Mouse (Mus musculus) midbrain, embryonic 13.5 days (tissue): Measurements from ENCODE around the gene Cemip2. TPM values are rescaled to one million over a fixed set of nuclear protein-coding genes. Genes with fewer than 3 reads are reported as not detected.
"Not testable (repeated sequence)": the region's sequence is repeated elsewhere in the genome, so short reads cannot be mapped to it uniquely, and the experiment has no call there.

Source experiments
- ATAC-seq: fragments of 200-750 bp; cut with Nextera tagmentation; 2 replicates; pipeline ENCODE4 v1.8.0; 2017; ENCODE audit warnings: mild to moderate bottlenecking, moderate TSS enrichment, moderate library complexity
- H3K27ac ChIP-seq: fragments of 300-500 bp; sonication (generic); 2 replicates; pipeline ENCODE4 v1.5.1; 2015; ENCODE audit warnings: inconsistent platforms, mild to moderate bottlenecking, moderate library complexity
- H3K27me3 ChIP-seq: fragments of 300-500 bp; sonication (generic); 2 replicates; pipeline ENCODE4 v1.6.1; 2015; ENCODE audit warnings: mild to moderate bottlenecking, inconsistent platforms
- H3K36me3 ChIP-seq: fragments of 300-500 bp; sonication (generic); 2 replicates; pipeline ENCODE4 v1.6.1; 2015; ENCODE audit warnings: mild to moderate bottlenecking, inconsistent platforms
- H3K4me1 ChIP-seq: fragments of 300-500 bp; sonication (generic); replicated peaks from 2 replicates; pipeline ENCODE4 v1.6.1; 2015; ENCODE audit warnings: inconsistent platforms
- H3K4me2 ChIP-seq: fragments of 300-500 bp; sonication (generic); replicated peaks from 2 replicates; pipeline ENCODE4 v1.6.1; 2015; ENCODE audit warnings: moderate library complexity, mild to moderate bottlenecking, inconsistent platforms
- H3K4me3 ChIP-seq: fragments of 300-500 bp; sonication (generic); replicated peaks from 2 replicates; pipeline ENCODE4 v1.5.1; 2015; ENCODE audit warnings: mild to moderate bottlenecking, inconsistent platforms
- H3K9ac ChIP-seq: fragments of 300-500 bp; sonication (generic); replicated peaks from 2 replicates; pipeline ENCODE4 v1.6.1; 2015; ENCODE audit warnings: mild to moderate bottlenecking, inconsistent platforms
- H3K9me3 ChIP-seq: fragments of 300-500 bp; sonication (generic); 2 replicates; pipeline ENCODE4 v1.6.1; 2016; ENCODE audit warnings: mild to moderate bottlenecking, inconsistent platforms
- WGBS: fragments of 180-500 bp; shearing (Covaris S2); methylation state at CpG from one replicate; pipeline ENCODE4 v1.1.7; 2015; 5-methylcytosine and 5-hydroxymethylcytosine counted together
- polyA plus RNA-seq: library from polyadenylated mRNA; unstranded; fragments of >200 nt; fragmentation: Nextera tagmentation; extraction: Ambion mirVana; gene quantifications from 2 replicates; pipeline ENCODE4 v1.2.1, GENCODE M21; 2015

The Cemip2 gene
- polyA plus RNA-seq, 1 experiment from 2014 or later, result 73.8 TPM

- Histone ChIP-seq H3K36me3 (peaks cover 44% of the 10 kb centered on the region), H3K27me3 (no peaks in the 10 kb centered on the region), H3K4me3 (no peak overlapping the region), H3K9ac (no peak overlapping the region), H3K9me3 (no peaks in the 10 kb centered on the region), H3K27ac (no peak overlapping the region), H3K4me1 (no peaks in the 10 kb centered on the region), H3K4me2 (no peak overlapping the region)
- 95% methylated on average over 6 of the region's 6 CpGs for WGBS
- no peak for ATAC-seq
These were observed 82.8 kb downstream of the Cemip2 start for GRCm38 (mm10) chr19:21860894-21861293.

- Histone ChIP-seq H3K4me2 (no peak overlapping the region), H3K9me3 (no peaks in the 10 kb centered on the region), H3K27ac (no peak overlapping the region), H3K27me3 (no peaks in the 10 kb centered on the region), H3K9ac (no peak overlapping the region), H3K4me1 (no peaks in the 10 kb centered on the region), H3K36me3 (peaks cover 29% of the 10 kb centered on the region), H3K4me3 (no peak overlapping the region)
- no peak for ATAC-seq
- WGBS, result 91% methylated on average over 5 of the region's 5 CpGs
These were observed 84.3 kb downstream of the Cemip2 start for GRCm38 (mm10) chr19:21862289-21862990.

- no peak overlapping the region for H3K9ac ChIP-seq
- no peak overlapping the region for H3K27ac ChIP-seq
- WGBS, result 92% methylated on average over 9 of the region's 9 CpGs
- H3K9me3 ChIP-seq, result no peaks in the 10 kb centered on the region
- no peak overlapping the region for H3K4me2 ChIP-seq
- ATAC-seq, result no peak
- H3K4me3 ChIP-seq, result no peak overlapping the region
- H3K4me1 ChIP-seq, result no peaks in the 10 kb centered on the region
- no peaks in the 10 kb centered on the region for H3K27me3 ChIP-seq
- H3K36me3 ChIP-seq, result peaks cover 24% of the 10 kb centered on the region
These were observed 85.1 kb downstream of the Cemip2 start for GRCm38 (mm10) chr19:21862991-21863931.

GRCm38 (mm10) chr19:21865242-21866055, 87.3 kb downstream of the Cemip2 start:
- WGBS, result 91% methylated on average over 7 of the region's 7 CpGs
- no peak overlapping the region for H3K4me3 ChIP-seq
- H3K9ac ChIP-seq, result no peak overlapping the region
- no peak overlapping the region for H3K27ac ChIP-seq
- no peaks in the 10 kb centered on the region for H3K4me1 ChIP-seq
- H3K36me3 ChIP-seq, result 0 out of 2 replicates have a peak, but pooled peaks cover 7% of the 10 kb centered on the region
- no peaks in the 10 kb centered on the region for H3K9me3 ChIP-seq
- H3K27me3 ChIP-seq, result no peaks in the 10 kb centered on the region
- ATAC-seq, result no peak
- no peak overlapping the region for H3K4me2 ChIP-seq

- H3K4me1 ChIP-seq, result no peaks in the 10 kb centered on the region
- H3K36me3 ChIP-seq, result 0 out of 2 replicates have a peak, but pooled peaks cover 5% of the 10 kb centered on the region
- H3K4me2 ChIP-seq, result no peak overlapping the region
- no peak overlapping the region for H3K4me3 ChIP-seq
- H3K9ac ChIP-seq, result no peak overlapping the region
- no peak overlapping the region for H3K27ac ChIP-seq
- no peaks in the 10 kb centered on the region for H3K9me3 ChIP-seq
- no peak for ATAC-seq
- H3K27me3 ChIP-seq, result no peaks in the 10 kb centered on the region
These were observed 88.0 kb downstream of the Cemip2 start for GRCm38 (mm10) chr19:21866094-21866493.

GRCm38 (mm10) chr19:21866756-21867155, 88.6 kb downstream of the Cemip2 start:
- WGBS, result 95% methylated on average over 4 of the region's 4 CpGs
- H3K4me1 ChIP-seq, result not testable (repeated sequence)

GRCm38 (mm10) chr19:21868471-21868870, 90.3 kb downstream of the Cemip2 start:
- no peak for ATAC-seq
- 86% methylated on average over 2 of the region's 2 CpGs for WGBS
- no peak overlapping the region for H3K4me2 ChIP-seq
- H3K4me3 ChIP-seq, result no peak overlapping the region
- no peaks in the 10 kb centered on the region for H3K27me3 ChIP-seq
- 0 out of 2 replicates have a peak, but pooled peaks cover 3% of the 10 kb centered on the region for H3K9me3 ChIP-seq
- no peaks in the 10 kb centered on the region for H3K36me3 ChIP-seq
- no peaks in the 10 kb centered on the region for H3K4me1 ChIP-seq
- H3K27ac ChIP-seq, result no peak overlapping the region
- H3K9ac ChIP-seq, result no peak overlapping the region

More at GRCm38 (mm10) chr19:21866756-21867155, 88.6 kb downstream of the Cemip2 start:
- not testable (repeated sequence) for H3K9me3 ChIP-seq, H3K36me3 ChIP-seq, H3K27me3 ChIP-seq, H3K9ac ChIP-seq, ATAC-seq, H3K27ac ChIP-seq, H3K4me3 ChIP-seq, H3K4me2 ChIP-seq

GRCm38 (mm10) chr19:21882110-21882940, 104.2 kb downstream of the Cemip2 start:
- 14% methylated on average over 8 of the region's 8 CpGs for WGBS
- no peak overlapping the region for H3K27ac ChIP-seq

GRCm38 (mm10) chr19:21883053-21883452, 104.9 kb downstream of the Cemip2 start:
- H3K9ac ChIP-seq, result no peak overlapping the region
- H3K4me3 ChIP-seq, result no peak overlapping the region
- H3K36me3 ChIP-seq, result no peaks in the 10 kb centered on the region
- peaks cover 11% of the 10 kb centered on the region; the same call in 1 of the 2 replicates for H3K4me1 ChIP-seq
- no peak overlapping the region for H3K27ac ChIP-seq
- ATAC-seq, result no peak
- H3K4me2 ChIP-seq, result no peak overlapping the region
- WGBS, result 89% methylated on average over 3 of the region's 3 CpGs
- H3K9me3 ChIP-seq, result no peaks in the 10 kb centered on the region
- H3K27me3 ChIP-seq, result no peaks in the 10 kb centered on the region

More at GRCm38 (mm10) chr19:21882110-21882940, 104.2 kb downstream of the Cemip2 start:
- no peak overlapping the region for H3K4me3 ChIP-seq
- H3K9me3 ChIP-seq, result no peaks in the 10 kb centered on the region
- H3K36me3 ChIP-seq, result no peaks in the 10 kb centered on the region
- H3K4me1 ChIP-seq, result peaks cover 11% of the 10 kb centered on the region; the same call in 1 of the 2 replicates
- H3K4me2 ChIP-seq, result no peak overlapping the region
- no peak overlapping the region for H3K9ac ChIP-seq
- ATAC-seq, result 0 out of 2 replicates have a peak, but pooled peaks have one; percentile 9
- no peaks in the 10 kb centered on the region for H3K27me3 ChIP-seq

GRCm38 (mm10) chr19:21883922-21884321, 105.8 kb downstream of the Cemip2 start:
- Histone ChIP-seq H3K9ac (no peak overlapping the region), H3K9me3 (no peaks in the 10 kb centered on the region), H3K4me2 (no peak overlapping the region), H3K36me3 (no peaks in the 10 kb centered on the region), H3K27ac (no peak overlapping the region), H3K27me3 (no peaks in the 10 kb centered on the region), H3K4me3 (no peak overlapping the region), H3K4me1 (peaks cover 11% of the 10 kb centered on the region; the same call in 1 of the 2 replicates)
- 0 out of 2 replicates have a peak, but pooled peaks have one; percentile 27 for ATAC-seq
- WGBS, result 91% methylated on average over 2 of the region's 2 CpGs

GRCm38 (mm10) chr19:21884385-21884784, 106.2 kb downstream of the Cemip2 start:
- no peaks in the 10 kb centered on the region for H3K9me3 ChIP-seq
- peaks cover 11% of the 10 kb centered on the region; the same call in 1 of the 2 replicates for H3K4me1 ChIP-seq
- no peak overlapping the region for H3K4me3 ChIP-seq
- 51% methylated on average over 4 of the region's 4 CpGs for WGBS
- H3K36me3 ChIP-seq, result no peaks in the 10 kb centered on the region
- ATAC-seq, result 0 out of 2 replicates have a peak, but pooled peaks have one; percentile 37
- H3K27ac ChIP-seq, result no peak overlapping the region
- H3K9ac ChIP-seq, result no peak overlapping the region
- H3K4me2 ChIP-seq, result no peak overlapping the region
- H3K27me3 ChIP-seq, result no peaks in the 10 kb centered on the region
